13 mouse cellular contexts compared by ENCODE assay signal in the genomic region with DNA sequence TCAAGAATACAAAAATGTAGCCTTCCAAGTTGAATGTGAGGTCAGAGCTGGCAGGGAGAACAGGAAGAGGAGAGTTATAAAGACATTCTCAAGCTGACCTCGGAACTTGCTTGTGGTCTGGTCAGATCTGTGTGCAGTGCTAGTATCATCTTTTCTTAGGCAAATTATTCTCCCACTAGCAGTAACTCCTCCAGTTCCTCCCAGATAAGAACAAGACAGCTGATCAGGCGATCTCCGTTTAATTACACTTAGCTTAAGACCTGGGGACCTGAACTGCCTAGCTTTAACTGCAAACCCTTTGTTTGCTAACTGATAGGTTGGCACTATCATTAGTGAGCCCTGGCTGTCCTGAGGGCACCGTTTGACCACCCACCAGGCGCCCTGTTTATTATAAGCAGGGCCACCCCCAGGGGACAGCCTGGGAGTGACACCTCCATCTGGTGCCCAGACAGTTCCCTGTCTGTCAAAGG. TPM values are rescaled to one million over a fixed set of nuclear protein-coding genes. Genes with fewer than 3 reads are reported as not detected.
DNase-seq lines count a peak whose midpoint lies in the region; ATAC-seq and TF ChIP-seq lines count a peak whose summit lies in the region.
"Had no signal": no experiment of that assay in that cellular context is flagged by ENCODE, and none has a peak within 500 bp of the region (broad histone marks: within the 10 kb centered on the region; RNA-seq: fewer than 3 reads in every experiment).

No protein-coding gene starts in this region.

- peak; percentile 12 for DNase-seq in cerebellum, adult 11-12 months
- no peak for DNase-seq in cerebellum, postnatal 4 days (ENCODE audit: low spot score in 2 of 2)
- no peak for DNase-seq in liver, embryonic 13.5 days
- no peak for DNase-seq in liver, postnatal 0 days
- DNase-seq in neural tube, embryonic 11.5 days (ENCODE audit: low spot score), result peak; percentile 73
- DNase-seq in adipocyte (ENCODE audit: low spot score), result no peak
- DNase-seq: adrenal gland, adult 8-10 months had no signal

- H3K27ac ChIP-seq in liver, embryonic 13.5 days, result no peak overlapping the region
- no peak overlapping the region; the same call in 1 of the 2 replicates for H3K27ac ChIP-seq in liver, postnatal 0 days (ENCODE audit: low read depth)
- H3K27ac ChIP-seq in hindbrain, embryonic 13.5 days, result peak overlapping the region; percentile 19
- peak overlapping the region; percentile 11; the same call in 1 of the 2 replicates for H3K27ac ChIP-seq in neural tube, embryonic 11.5 days (ENCODE audit: low read depth, low read length)
- H3K27ac ChIP-seq in forebrain, embryonic 15.5 days (replicated peaks), result no peak overlapping the region
- H3K27ac ChIP-seq: heart, embryonic 13.5 days had no signal

- ATAC-seq in liver, embryonic 13.5 days (ENCODE audit: low read depth), result no peak; the same call in 1 of the 2 replicates
- ATAC-seq in liver, postnatal 0 days, result no peak
- ATAC-seq in hindbrain, embryonic 13.5 days (ENCODE audit: low FRiP score), result peak; percentile 12; the same call in 1 of the 2 replicates
- ATAC-seq in neural tube, embryonic 11.5 days (ENCODE audit: insufficient read depth, low FRiP score, low TSS enrichment), result peak; percentile 61
- no peak for ATAC-seq in forebrain, embryonic 15.5 days (replicated peaks)

- H3K4me3 ChIP-seq in liver, embryonic 13.5 days (replicated peaks), result no peak overlapping the region
- H3K4me3 ChIP-seq in liver, postnatal 0 days (ENCODE audit: low read depth, low read length), result no peak overlapping the region
- H3K4me3 ChIP-seq in hindbrain, embryonic 13.5 days, result no peak overlapping the region
- no peak overlapping the region for H3K4me3 ChIP-seq in neural tube, embryonic 11.5 days (ENCODE audit: low read depth, low read length)
- no peak overlapping the region for H3K4me3 ChIP-seq in forebrain, embryonic 15.5 days
- H3K4me3 ChIP-seq: heart, embryonic 13.5 days had no signal

- no peaks in the 10 kb centered on the region for H3K9me3 ChIP-seq in liver, embryonic 13.5 days (replicated peaks)
- H3K9me3 ChIP-seq in liver, postnatal 0 days (ENCODE audit: low read length), result no peaks in the 10 kb centered on the region
- no peaks in the 10 kb centered on the region for H3K9me3 ChIP-seq in hindbrain, embryonic 13.5 days
- H3K9me3 ChIP-seq in neural tube, embryonic 11.5 days (ENCODE audit: control insufficient read depth, low read length), result no peaks in the 10 kb centered on the region
- H3K9me3 ChIP-seq in forebrain, embryonic 15.5 days, result no peaks in the 10 kb centered on the region
- H3K9me3 ChIP-seq: heart, embryonic 13.5 days had no signal

- TF ChIP-seq EP300 in liver, postnatal 0 days (IDR thresholded peaks at IDR 0.05; ENCODE audit: low read depth), result no peak

- TF ChIP-seq CTCF in liver, postnatal 0 days (IDR thresholded peaks at IDR 0.05; ENCODE audit: low read depth), result no peak

- 8% methylated on average over 5 of the region's 5 CpGs for WGBS in liver, embryonic 13.5 days (ENCODE audit: insufficient replicate concordance)
- WGBS in liver, postnatal 0 days (ENCODE audit: insufficient replicate concordance), result 33% methylated on average over 5 of the region's 5 CpGs
- 14% methylated on average over 5 of the region's 5 CpGs for WGBS in hindbrain, embryonic 13.5 days
- 15% methylated on average over 5 of the region's 5 CpGs for WGBS in neural tube, embryonic 11.5 days
- 34% methylated on average over 5 of the region's 5 CpGs for whole genome bisulfite sequencing in forebrain, embryonic 15.5 days

- H3K4me1 ChIP-seq in liver, embryonic 13.5 days (replicated peaks), result peaks cover 13% of the 10 kb centered on the region
- H3K4me1 ChIP-seq in liver, postnatal 0 days (ENCODE audit: insufficient read depth), result peaks cover 12% of the 10 kb centered on the region
- H3K4me1 ChIP-seq in hindbrain, embryonic 13.5 days (replicated peaks), result peaks cover 19% of the 10 kb centered on the region
- H3K4me1 ChIP-seq in neural tube, embryonic 11.5 days (ENCODE audit: control insufficient read depth, insufficient read depth, low read length), result peaks cover 3% of the 10 kb centered on the region; the same call in 1 of the 2 replicates
- H3K4me1 ChIP-seq in forebrain, embryonic 15.5 days, result peaks cover 10% of the 10 kb centered on the region; the same call in 1 of the 2 replicates

- H3K4me2 ChIP-seq in liver, embryonic 13.5 days, result peak overlapping the region; percentile 19; the same call in 1 of the 2 replicates
- H3K4me2 ChIP-seq in liver, postnatal 0 days (ENCODE audit: low read depth, low read length), result no peak overlapping the region
- peak overlapping the region; percentile 26; the same call in 1 of the 2 replicates for H3K4me2 ChIP-seq in hindbrain, embryonic 13.5 days
- H3K4me2 ChIP-seq in neural tube, embryonic 11.5 days (ENCODE audit: low read depth), result no peak overlapping the region
- no peak overlapping the region for H3K4me2 ChIP-seq in forebrain, embryonic 15.5 days (replicated peaks)

- no peaks in the 10 kb centered on the region for H3K27me3 ChIP-seq in liver, embryonic 13.5 days
- H3K27me3 ChIP-seq in liver, postnatal 0 days (ENCODE audit: insufficient read depth, low read length), result no peaks in the 10 kb centered on the region
- H3K27me3 ChIP-seq in hindbrain, embryonic 13.5 days, result peaks cover 14% of the 10 kb centered on the region
- H3K27me3 ChIP-seq in neural tube, embryonic 11.5 days (ENCODE audit: control insufficient read depth, insufficient read depth, low read length), result no peaks in the 10 kb centered on the region
- H3K27me3 ChIP-seq in forebrain, embryonic 15.5 days, result 0 out of 2 replicates have a peak, but pooled peaks cover 2% of the 10 kb centered on the region
- H3K27me3 ChIP-seq: heart, embryonic 13.5 days had no signal

- H3K9ac ChIP-seq in liver, embryonic 13.5 days, result no peak overlapping the region
- H3K9ac ChIP-seq in liver, postnatal 0 days (replicated peaks), result no peak overlapping the region
- no peak overlapping the region for H3K9ac ChIP-seq in hindbrain, embryonic 13.5 days
- H3K9ac ChIP-seq in neural tube, embryonic 11.5 days (ENCODE audit: low read length), result no peak overlapping the region
- H3K9ac ChIP-seq in forebrain, embryonic 15.5 days (replicated peaks), result no peak overlapping the region

- H3K36me3 ChIP-seq in liver, embryonic 13.5 days, result no peaks in the 10 kb centered on the region
- no peaks in the 10 kb centered on the region; the same call in 1 of the 2 replicates for H3K36me3 ChIP-seq in liver, postnatal 0 days (replicated peaks; ENCODE audit: insufficient read depth, low read length)
- H3K36me3 ChIP-seq in hindbrain, embryonic 13.5 days, result no peaks in the 10 kb centered on the region; the same call in 1 of the 2 replicates
- H3K36me3 ChIP-seq in neural tube, embryonic 11.5 days (ENCODE audit: control insufficient read depth, insufficient read depth, low read length), result no peaks in the 10 kb centered on the region
- no peaks in the 10 kb centered on the region for H3K36me3 ChIP-seq in forebrain, embryonic 15.5 days

RNA-seq across cellular contexts. Expression of gene Hsd17b3, which starts 19.4 kb away (rescaled TPM):
- not detected in 2 replicates for polyA plus RNA-seq in liver, embryonic 13.5 days (2015; fragmentation: Nextera tagmentation; extraction: Ambion mirVana)
- polyA plus RNA-seq in liver, postnatal 0 days (2015; fragmentation: Nextera tagmentation; extraction: Ambion mirVana), result not detected in 2 replicates
- polyA plus RNA-seq in hindbrain, embryonic 13.5 days (2015; fragmentation: Nextera tagmentation; extraction: Ambion mirVana), result not detected in 2 replicates
- not detected in 2 replicates for polyA plus RNA-seq in neural tube, embryonic 11.5 days (2014; fragmentation: Nextera tagmentation; extraction: Ambion mirVana)
- not detected in 2 replicates for polyA plus RNA-seq in forebrain, embryonic 15.5 days (2015; fragmentation: Nextera tagmentation; extraction: Ambion mirVana)
- polyA plus RNA-seq: embryonic facial prominence, embryonic 14.5 days; heart, embryonic 13.5 days; kidney, embryonic 16.5 days; stomach, embryonic 14.5 days had no signal

RNA-seq across cellular contexts. Expression of gene Slc35d2, which starts 20.8 kb away (rescaled TPM):
- polyA plus RNA-seq in liver, embryonic 13.5 days (2015; fragmentation: Nextera tagmentation; extraction: Ambion mirVana), result 5.6 and 6.0 TPM in 2 replicates
- 11.8 TPM in 2 replicates for polyA plus RNA-seq in liver, postnatal 0 days (2015; fragmentation: Nextera tagmentation; extraction: Ambion mirVana)
- polyA plus RNA-seq in hindbrain, embryonic 13.5 days (2015; fragmentation: Nextera tagmentation; extraction: Ambion mirVana), result 2.5 and 3.1 TPM in 2 replicates
- 3.8 and 7.4 TPM in 2 replicates for polyA plus RNA-seq in neural tube, embryonic 11.5 days (2014; fragmentation: Nextera tagmentation; extraction: Ambion mirVana)
- polyA plus RNA-seq in forebrain, embryonic 15.5 days (2015; fragmentation: Nextera tagmentation; extraction: Ambion mirVana), result 0.37 and 1.2 TPM in 2 replicates

RNA-seq across cellular contexts. Expression of gene Zfp367, which starts 44.6 kb away (rescaled TPM):
- 21.9 and 25.7 TPM in 2 replicates for polyA plus RNA-seq in liver, embryonic 13.5 days (2015; fragmentation: Nextera tagmentation; extraction: Ambion mirVana)
- polyA plus RNA-seq in liver, postnatal 0 days (2015; fragmentation: Nextera tagmentation; extraction: Ambion mirVana), result 9.8 and 11.7 TPM in 2 replicates
- polyA plus RNA-seq in hindbrain, embryonic 13.5 days (2015; fragmentation: Nextera tagmentation; extraction: Ambion mirVana), result 5.7 and 6.6 TPM in 2 replicates
- 14.3 and 15.4 TPM in 2 replicates for polyA plus RNA-seq in neural tube, embryonic 11.5 days (2014; fragmentation: Nextera tagmentation; extraction: Ambion mirVana)
- 12.7 and 14.4 TPM in 2 replicates for polyA plus RNA-seq in forebrain, embryonic 15.5 days (2015; fragmentation: Nextera tagmentation; extraction: Ambion mirVana)

RNA-seq across cellular contexts. Expression of gene Habp4, which starts 53.2 kb away (rescaled TPM):
- polyA plus RNA-seq in liver, embryonic 13.5 days (2015; fragmentation: Nextera tagmentation; extraction: Ambion mirVana), result 7.5 and 9.1 TPM in 2 replicates
- 9.0 and 11.9 TPM in 2 replicates for polyA plus RNA-seq in liver, postnatal 0 days (2015; fragmentation: Nextera tagmentation; extraction: Ambion mirVana)
- 28.9 and 29.9 TPM in 2 replicates for polyA plus RNA-seq in hindbrain, embryonic 13.5 days (2015; fragmentation: Nextera tagmentation; extraction: Ambion mirVana)
- 33.4 and 36.6 TPM in 2 replicates for polyA plus RNA-seq in neural tube, embryonic 11.5 days (2014; fragmentation: Nextera tagmentation; extraction: Ambion mirVana)
- 17.1 and 18.2 TPM in 2 replicates for polyA plus RNA-seq in forebrain, embryonic 15.5 days (2015; fragmentation: Nextera tagmentation; extraction: Ambion mirVana)

Comparison
In these comparisons a context has a peak if more than half of its experiments do, and no peak if none do; other contexts are left out.
1. DNase-seq: peak in cerebellum, adult 11-12 months (single experiment) and neural tube, embryonic 11.5 days (single experiment); none in cerebellum, postnatal 4 days (0 of 2), liver, embryonic 13.5 days (single experiment), liver, postnatal 0 days (single experiment) and adipocyte (single experiment).
2. H3K4me2 ChIP-seq: peak in liver, embryonic 13.5 days (single experiment) and hindbrain, embryonic 13.5 days (single experiment); none in liver, postnatal 0 days (single experiment), neural tube, embryonic 11.5 days (single experiment) and forebrain, embryonic 15.5 days (single experiment).
3. ATAC-seq: peak in hindbrain, embryonic 13.5 days (single experiment) and neural tube, embryonic 11.5 days (single experiment); none in liver, embryonic 13.5 days (single experiment), liver, postnatal 0 days (single experiment) and forebrain, embryonic 15.5 days (single experiment).
4. H3K27ac ChIP-seq: peak in hindbrain, embryonic 13.5 days (single experiment) and neural tube, embryonic 11.5 days (single experiment); none in liver, embryonic 13.5 days (single experiment), liver, postnatal 0 days (single experiment) and forebrain, embryonic 15.5 days (single experiment).